Mouse (Mus musculus) spleen, postnatal 36 days (tissue): Measurements from ENCODE around the gene Agt.

Source experiments
- DNase-seq, 2 experiments: peaks; one replicate each; pipeline ENCODE4 v3.0.0; 2022; ENCODE audit warnings: low spot score in 2 of 2, mixed read lengths in 1 of 2

Gene Agt

GRCm38 (mm10) chr8:124555113-124555750, 14.3 kb downstream of the Agt start:
- no peak for DNase-seq

DNA sequence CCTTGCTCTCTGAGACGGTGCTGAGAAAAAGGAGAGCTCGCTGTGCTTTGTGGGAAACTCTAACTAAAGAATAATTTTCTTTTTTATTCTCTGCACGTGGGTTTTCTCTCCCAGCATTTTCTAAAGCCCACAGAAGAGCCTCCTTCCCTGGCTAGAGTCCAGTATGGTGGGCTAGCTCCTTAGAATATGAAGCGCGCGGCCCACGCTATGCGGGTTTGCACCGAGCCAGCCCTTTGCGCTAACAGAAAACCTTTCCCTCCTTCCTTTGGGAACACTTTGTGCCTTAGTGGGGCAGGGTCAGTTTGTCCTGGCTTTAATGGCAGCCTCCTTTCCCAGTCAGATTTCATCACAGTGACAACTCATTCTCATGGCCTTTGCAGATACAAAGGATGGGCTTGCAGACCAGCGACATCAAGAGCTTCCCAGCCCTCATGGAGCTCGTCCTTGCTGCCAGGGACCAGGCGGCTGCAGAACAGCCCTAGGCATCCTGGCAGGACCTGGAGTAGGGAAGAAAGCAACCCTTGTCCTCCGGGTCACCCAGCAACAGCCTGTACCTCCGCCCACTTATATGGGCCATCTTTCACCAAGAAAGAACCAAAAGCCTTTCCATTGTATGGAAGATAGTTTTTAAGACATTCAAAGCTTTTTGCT, 18.4 kb downstream of the Agt start:
- DNase-seq = no peak

DNA sequence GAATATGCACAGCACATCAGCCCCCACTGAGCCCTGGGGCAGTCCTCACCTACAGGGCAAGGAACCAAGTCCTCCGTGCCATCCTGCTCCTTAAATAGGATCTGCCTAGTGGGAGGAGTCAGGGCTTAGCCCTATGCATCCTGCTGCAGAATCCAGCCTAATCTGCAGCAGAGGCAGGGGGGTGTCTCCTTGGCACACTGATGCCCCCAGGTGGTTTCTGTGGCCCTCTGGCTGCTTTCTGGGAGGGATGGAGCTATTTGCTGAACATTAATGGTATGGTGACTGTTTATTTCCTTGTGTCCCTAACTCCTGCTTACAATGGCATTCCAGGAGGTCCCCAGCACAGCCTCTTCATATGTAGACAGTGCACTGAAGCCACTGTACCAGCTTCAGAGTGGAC, 21.3 kb downstream of the Agt start:
- DNase-seq = no peak

DNA sequence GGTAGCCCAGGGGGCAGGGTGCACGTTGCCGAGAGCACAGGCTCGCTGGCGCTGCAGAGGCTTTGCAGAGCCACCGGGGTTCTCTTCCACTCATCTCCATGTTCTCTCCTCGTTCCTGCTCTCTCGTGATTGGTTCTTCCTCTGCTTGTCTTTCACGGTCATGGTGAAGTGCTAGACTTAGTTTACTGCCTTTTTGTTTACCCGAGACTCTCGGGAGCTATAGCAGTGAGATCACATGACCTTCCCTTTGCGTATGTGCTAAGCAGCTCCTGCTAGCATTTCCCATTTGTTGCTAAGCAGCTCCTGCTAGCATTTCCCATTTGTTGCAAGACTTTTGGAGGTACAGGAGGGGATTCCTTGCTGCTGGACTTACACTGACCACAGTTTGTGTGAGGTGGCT, 22.2 kb downstream of the Agt start:
- no peak for DNase-seq

DNA sequence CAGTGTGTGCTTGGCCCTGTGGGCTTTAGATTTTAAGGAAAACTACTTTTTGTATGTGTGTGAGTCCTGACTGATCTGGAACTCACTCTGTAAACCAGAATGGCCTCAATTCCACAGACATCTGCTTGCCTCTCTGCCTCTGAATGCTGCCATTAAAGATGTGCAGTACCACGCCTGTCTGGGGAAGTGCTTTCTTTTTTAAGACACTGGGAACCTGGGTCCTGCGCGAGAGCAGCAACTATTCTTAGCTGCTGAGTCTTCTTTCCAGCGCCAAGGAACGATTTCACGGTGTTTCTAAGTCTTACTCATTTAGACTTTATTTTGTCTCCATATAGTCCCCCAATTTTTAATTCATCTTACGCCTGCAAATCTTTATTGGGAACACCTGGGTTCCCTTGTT, 22.7 kb downstream of the Agt start:
- no peak for DNase-seq

DNA sequence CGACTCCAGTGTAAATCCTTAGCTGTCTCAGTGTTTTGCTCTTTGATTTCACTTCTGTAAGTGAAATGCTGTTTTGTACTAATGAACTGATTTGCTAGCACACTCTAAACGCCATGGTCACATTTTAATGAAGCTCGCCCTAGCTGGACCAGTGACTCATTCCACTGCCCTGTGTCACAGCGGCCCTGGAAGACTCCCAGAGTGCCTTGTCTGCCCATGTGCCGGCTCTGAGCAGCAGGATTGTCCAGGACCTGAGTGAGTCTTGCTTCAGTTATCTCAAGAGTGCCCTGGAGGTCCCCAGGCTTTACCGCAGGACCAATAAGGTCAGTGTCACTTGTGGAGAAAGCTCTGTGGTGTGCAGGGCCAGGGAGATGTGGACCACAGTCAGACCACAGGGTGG, 23.1 kb downstream of the Agt start:
- no peak for DNase-seq

- no peak for DNase-seq
Measured at GRCm38 (mm10) chr8:124543272-124543671, 26.2 kb downstream of the Agt start.

- no peak for DNase-seq
Measured at GRCm38 (mm10) chr8:124542001-124542400, 27.5 kb downstream of the Agt start.

DNA sequence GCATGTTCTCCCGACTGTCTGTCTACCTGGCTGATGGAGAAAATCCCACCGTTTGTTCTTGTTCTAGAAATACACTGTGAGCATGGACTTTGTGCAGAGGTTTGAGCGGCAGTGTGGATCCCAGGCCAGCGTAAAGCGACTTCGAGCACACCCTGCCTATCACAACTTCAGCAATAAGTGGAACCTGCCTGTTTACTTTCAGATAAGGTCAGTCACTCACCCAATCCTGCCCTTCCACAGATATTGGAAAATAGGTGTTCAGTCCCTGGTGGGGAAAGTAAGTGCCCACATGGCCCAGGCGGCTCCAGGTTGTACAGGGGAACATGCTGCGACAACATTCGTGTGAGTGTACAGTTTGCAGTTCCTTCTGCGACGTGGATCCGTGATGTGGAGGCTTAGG, 28.6 kb downstream of the Agt start:
- DNase-seq = no peak

DNA sequence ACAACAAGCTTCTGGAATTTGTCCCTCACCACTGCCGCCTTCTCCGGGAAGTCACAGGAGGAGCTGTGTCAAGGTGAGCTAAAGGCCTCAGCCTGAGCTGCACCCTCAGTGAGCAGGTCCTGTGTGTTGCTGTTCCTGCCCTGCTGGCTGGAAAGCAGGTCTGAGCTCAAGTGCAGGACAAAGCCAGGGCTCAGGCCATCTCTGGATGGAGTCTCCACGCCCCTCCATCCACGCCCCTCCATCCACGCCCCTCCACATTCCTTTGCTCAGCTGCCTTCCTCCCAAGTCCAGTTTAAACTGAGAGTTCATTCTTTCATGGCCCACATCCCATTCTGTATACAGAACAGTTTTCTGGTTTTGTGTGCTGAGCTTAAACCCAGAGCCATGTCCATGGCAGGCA, 34.1 kb downstream of the Agt start:
- DNase-seq = no peak

DNA sequence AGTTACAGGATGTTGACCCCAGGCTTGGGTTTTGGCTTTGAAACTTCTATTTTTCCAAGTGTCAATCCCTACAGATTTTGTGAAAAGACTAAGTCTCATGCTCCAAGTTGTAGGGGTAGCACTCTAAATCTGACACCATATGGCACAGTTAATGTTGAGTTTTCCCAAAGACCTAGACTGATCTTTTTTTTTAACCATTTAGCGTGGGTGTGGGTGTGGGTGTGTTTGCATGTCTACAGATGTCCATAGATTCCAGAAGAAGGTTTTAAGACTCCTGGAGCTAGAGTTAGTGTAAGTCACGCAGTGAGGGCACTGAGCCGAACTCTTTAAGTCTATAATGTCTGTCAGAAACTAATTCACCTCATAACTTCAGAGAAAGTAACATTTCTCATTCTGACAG, 36.9 kb downstream of the Agt start:
- no peak for DNase-seq

DNA sequence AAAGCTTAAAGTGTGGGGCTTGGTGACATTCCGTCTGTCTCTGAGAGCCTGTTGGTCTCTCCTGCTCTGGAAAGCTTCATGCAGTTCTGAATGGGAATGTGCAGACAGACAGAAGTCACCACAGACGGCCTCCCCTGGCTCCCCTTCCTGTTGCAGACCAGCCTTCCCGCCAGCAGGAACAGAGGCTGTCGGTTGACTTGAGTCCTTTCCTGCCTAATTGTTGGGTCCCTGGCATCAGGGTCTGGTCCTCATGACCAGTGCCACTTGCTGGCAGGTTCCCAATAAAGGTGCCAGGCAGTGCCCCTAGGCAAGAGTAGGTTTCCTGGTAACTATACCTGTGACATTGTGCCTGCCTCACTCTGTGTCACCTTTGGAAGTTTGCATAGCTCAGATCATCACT, 38.5 kb downstream of the Agt start:
- DNase-seq = no peak

DNA sequence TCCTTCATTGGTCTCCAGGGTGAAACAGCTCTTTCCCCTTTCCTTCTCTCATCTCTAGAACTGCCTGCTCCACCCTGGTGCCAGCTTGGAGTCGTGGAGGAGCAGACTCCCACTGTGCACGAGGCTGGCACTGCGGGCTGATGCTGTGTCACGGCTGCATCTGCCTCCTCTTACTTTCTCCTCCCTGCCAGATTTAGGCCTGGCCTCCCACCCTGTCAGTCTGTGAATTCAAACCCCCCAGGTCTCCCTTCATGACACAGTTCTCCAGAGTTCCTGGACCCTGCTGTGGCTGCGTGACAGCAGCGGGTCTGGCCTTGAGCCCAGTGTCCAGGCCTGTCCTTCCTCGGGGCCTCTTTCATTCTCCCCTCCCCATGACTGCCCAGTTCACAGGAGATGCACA, 39.0 kb downstream of the Agt start:
- no peak for DNase-seq

- DNase-seq = no peak
Measured at GRCm38 (mm10) chr8:124530076-124530475, 39.4 kb downstream of the Agt start.

DNA sequence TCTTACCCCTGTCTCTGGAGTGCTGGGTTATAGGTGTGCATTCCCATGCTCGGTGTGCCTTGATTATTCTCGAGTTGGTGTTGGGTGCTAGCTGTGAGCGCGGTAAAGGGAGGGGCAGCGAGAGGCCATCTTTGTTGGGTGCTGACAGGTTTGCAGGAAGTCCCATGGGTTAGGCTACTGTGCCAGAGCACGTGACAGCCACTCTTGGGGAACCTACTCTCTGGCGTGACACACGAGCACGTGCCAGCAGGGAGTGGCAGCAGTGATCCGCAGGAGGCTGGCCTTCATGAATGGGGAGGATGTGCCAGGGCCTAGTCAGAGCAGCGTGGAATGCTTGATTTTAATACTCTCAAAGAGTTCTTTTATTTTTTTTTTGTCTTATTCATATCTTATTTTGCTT, 43.2 kb downstream of the Agt start:
- DNase-seq = no peak

DNA sequence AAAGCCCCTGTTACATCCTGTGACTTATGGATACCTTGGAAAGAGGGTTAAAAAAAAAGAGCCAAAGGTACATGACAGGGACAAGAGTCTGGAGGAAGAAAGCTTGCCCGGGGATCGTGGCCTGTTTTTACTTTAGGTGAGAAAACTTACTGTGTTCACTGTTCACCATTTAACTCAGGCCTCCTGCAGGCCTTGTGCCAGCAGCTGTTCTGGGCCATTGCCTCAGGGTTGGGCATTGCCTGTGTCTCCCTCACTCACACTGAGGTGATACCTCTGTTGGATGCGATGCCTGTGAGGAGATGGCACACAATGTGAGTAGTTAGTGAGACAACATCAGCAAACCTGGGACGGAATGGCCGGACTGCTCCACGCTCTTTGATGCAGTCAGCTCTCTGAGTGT, 47.6 kb downstream of the Agt start:
- DNase-seq = no peak

GRCm38 (mm10) chr8:124520249-124521080, 49.0 kb downstream of the Agt start, which contains the start of gene Cog2:
TSS of gene Cog2 (plus strand) at chr8:124520767.
- peak; percentile 86 to 87 for DNase-seq

DNA sequence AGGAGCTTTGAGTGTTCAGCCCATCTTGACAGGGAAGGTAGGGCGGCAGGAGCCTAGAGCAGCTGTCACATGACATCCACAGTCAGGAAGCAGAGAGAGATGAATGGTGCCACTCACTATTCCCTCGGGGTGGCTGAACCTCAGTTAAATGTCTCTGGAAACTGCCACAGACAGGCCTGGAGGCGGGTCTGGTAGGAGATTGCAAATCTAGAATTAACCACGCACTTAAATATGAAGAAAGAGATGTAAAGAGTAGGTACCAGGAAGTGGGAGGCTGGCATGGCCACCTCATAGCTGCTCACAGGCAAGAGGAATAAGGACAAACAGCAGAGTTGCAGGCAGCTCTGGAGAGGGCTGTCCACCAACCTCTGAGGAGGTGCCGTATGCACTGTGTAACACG, 52.4 kb downstream of the Agt start:
- no peak for DNase-seq

DNA sequence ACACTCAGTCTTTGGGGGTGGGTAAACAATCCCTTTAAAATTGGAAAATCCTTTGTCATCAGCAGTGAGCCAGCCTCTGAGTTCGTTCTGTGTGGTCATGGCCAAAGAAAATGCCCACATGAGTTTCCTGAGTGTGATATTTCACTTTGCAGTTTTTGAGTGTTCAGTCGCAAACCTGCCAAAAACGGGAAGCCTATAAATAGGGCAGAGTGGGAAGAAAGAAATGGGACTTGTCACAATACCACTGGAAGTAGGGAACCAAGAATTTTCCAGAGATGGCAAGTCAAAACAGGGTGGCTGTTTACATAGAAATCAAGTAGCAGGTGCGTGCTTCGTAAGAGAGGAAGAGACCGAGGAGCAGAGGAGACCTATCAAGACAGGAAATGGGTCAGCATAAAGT, 53.0 kb downstream of the Agt start:
- no peak for DNase-seq

DNA sequence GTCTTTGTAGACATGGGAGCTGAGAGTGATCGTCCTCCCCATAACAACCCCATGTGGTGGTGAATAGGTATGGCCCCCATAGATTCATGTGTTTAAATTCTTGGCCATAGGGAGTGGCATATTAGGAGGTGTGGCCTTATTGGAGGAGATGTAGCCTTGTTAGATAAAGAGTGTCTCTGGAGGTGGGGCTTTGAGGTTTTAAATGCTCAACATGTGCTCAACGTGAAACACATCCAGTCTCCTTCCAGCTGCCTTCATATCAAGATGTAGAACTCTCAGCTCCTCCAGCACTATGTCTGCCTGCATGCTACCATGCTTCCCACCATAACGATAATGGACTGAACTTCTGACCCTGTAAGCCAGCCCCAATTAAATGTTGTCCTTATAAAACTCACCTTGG, 53.5 kb downstream of the Agt start:
- no peak for DNase-seq

DNA sequence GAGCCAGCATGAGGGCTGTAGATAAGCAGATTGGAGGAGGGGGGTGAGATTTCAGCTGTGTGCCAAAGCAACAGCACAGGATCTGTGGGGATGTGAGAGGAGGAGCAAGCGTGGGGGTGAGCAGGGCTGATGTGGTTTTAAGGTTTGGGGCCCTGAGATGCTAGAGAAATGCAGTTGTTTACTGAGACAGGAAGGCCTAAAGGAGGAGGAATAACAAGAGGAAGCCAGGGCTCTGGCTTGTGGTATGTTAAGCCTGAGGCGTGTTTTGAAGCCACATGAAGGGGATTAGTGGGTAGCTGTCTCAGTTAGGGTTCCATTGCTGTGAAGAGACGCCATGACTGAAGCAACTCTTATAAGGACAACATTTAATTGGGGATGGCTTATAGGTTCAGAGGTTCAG, 60.4 kb downstream of the Agt start:
- no peak for DNase-seq

DNA sequence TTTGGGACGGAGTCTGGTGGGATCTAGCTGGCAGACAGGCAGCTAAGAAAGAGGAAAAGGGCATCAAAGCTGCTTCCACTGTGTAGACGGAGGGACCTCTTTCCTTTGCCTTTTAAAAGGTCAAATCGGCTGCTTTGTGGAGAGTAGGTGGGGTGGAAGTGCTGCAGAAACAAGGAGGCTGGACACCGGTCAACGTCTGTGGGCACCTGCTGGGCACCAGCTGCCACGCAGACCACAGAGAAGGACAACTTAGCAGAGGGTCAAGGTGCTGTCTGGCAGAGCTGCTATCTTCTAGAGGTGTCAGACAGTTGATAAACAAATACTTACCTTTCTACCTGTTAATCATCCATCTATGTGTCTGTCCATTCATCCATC, 61.2 kb downstream of the Agt start:
- DNase-seq = no peak
